Mouse (Mus musculus) spleen, postnatal 36 days (tissue): ENCODE measurements around the gene Pld3.

Source experiments
- DNase-seq, 2 experiments: peaks; one replicate each; pipeline ENCODE4 v3.0.0; 2022; ENCODE audit warnings: low spot score in 2 of 2, mixed read lengths in 1 of 2

Pld3 gene

GRCm38 (mm10) chr7:27487740-27488268 is 65.2 kb downstream of the Pld3 start:
- no peak for DNase-seq

GRCm38 (mm10) chr7:27486770-27487697 is 66.0 kb downstream of the Pld3 start, which contains the start of gene Sertad1:
Gene Sertad1 (plus strand): TSS chr7:27486910.
- peak; percentile 100 for DNase-seq

DNA sequence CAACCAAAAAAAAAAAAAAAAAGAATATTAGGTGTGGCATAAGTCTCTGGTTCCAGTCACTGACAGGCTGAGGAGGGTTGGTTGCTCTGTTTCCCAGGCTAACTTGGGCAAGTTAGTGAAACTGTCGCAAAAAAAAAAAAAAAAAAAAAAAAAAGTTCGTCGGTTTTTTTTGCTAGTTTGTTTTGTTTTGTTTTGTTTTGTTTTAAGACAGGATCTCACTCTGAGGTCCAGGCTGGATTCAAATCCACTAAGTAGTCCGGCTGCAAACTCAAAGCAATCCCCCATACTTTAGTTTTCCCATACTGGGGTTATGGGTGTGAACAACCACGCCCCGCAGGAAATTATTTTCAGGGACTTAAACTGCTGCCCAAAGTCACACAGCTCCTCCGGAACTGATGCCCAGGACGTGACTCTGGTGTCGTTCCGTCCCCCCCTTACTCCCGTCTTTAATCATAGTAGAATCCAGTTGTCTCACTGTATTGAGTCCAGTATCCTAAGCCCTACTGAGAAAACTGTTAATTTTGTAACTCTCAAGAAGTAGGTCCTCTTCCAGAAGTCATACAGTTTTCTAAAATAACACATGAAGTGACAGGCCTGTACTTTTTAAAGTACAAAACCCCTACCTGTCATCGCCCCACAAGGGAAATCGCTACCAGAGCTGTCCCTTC is 66.8 kb downstream of the Pld3 start:
- DNase-seq: peak in 1 of 2 experiments; percentile 53

GRCm38 (mm10) chr7:27483860-27484259 is 69.2 kb downstream of the Pld3 start:
- DNase-seq: no peak
